Mouse (Mus musculus) mouse trophoblast stem cell (cell line): ENCODE data around the gene Ciart.
"Not testable (repeated sequence)": the region's sequence is repeated elsewhere in the genome, so short reads cannot be mapped to it uniquely, and the experiment has no call there.

Source experiments
- in situ Hi-C, 2 experiments: fragments of 300-500 bp; cut with MseI, MboI; formaldehyde crosslinking; loops; 2 replicates in 1 of 2; 3 replicates in 1 of 2; pipeline ENCODE4 v1.15.1; 2025

Gene Ciart

DNA sequence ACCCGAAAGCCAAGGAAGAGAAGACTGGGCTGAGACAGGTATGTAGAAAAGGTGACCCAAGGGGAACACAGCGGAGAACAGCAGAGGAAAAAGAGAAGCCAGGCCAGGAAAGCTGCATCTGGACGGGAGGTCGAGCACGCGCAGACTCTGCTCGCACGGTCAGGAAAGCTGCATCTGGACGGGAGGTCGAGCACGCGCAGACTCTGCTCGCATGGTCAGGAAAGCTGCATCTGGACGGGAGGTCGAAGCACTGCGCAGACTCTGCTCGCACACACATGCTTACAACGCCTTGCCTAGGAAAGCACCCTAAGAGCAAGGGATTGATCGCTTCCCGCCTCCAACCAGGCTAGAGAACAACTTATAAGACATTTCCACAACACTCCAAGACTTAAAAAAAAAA, 16.5 kb downstream of the Ciart start:
- in situ Hi-C loops: no loop called here

DNA sequence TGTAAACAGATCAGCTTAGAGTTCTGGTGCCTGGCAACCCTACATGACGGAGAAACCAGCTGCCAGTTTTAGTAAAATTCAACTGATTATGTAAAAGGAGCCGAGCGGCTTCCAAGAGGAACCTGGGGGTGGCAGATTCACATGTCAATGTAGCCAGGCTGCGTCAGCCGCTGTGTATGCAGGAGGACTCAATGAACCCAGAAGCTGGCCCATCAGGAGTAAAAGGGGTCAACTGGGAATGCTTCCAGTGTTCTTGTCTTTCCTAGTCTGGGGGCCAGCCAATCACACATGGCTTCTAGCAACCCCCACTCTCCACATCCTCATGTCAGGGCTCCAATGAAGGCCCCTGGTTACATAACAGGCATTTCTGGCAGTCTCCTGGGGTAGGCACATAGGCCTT, 17.0 kb downstream of the Ciart start:
- in situ Hi-C loops: no loop called here

DNA sequence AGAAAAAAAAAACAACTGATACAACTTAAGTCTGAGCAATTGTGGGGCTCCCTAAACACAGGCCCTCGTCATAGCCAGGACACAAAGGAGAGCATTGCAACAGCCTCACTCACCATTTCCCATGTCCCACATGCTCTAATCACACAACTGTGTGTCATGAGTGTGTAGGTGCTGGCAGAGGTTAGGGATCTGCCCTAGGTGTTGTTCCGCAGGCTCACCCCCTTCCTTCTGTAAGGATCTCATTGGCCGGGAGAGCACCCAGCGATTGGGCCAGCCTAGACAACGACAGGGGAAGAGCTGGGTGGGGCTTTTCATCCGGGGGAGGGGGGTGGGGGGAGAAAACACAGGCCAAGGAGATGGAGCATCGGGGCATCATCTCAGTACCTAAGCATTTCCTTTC, 18.5 kb downstream of the Ciart start:
- in situ Hi-C loops: no loop called here

DNA sequence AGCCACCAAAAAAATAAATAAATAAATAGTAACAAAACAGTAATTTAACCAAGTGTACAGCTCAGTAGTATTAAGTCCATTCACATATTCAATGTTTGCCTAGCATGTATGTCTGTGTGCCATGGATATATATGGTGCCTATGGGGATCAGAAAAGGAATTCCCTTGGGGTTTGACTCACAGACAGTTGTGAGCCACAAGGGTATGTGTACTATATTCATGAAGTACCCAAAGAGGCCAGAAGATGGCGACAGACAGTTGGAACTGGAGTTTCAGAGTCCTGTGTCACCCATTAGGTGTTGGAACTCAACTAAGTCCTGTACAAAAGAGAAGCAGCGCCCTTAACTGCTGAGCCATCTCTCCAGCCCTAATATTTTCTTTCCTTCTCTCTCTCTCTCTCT, 20.3 kb downstream of the Ciart start:
- in situ Hi-C loops: no loop called here

DNA sequence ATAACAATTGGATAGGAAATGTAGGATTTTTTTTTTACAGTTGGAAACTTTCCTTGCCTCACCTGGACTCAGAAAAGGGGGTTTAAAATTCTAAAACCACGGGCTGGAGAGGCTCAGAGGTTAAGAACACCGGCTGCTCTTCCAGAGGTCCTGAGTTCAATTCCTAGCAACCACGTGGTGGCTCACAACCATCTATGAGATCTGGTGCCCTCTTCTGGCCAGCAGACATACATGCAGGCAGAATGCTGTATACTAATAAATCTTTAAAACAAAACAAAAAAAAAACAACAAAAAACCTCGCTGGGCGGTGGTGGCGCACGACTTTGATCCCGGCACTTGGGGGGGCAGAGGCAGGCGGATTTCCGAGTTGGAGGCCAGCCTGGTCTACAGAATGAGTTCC, 20.8 kb downstream of the Ciart start:
- in situ Hi-C loops: no loop called here

DNA sequence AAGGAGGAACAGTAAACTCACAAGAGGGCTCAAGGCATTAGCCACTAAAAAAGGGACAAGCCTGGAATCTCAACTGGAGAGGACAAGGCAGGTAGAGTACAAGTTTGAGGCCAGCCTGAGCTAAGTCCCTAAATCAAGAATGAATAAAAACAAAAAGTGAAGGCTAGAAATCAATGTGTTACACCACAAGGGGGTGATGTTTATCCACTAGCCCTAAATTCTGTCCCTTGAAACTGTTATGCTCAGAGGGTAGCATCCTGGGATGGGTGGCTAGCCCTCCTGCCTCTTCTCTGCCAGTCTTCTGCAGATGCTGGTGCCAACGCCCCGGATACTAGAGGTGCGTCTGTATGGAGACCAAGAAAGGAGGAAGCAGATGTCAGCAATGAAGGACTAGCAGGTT, 21.7 kb downstream of the Ciart start:
- in situ Hi-C loops: no loop called here

DNA sequence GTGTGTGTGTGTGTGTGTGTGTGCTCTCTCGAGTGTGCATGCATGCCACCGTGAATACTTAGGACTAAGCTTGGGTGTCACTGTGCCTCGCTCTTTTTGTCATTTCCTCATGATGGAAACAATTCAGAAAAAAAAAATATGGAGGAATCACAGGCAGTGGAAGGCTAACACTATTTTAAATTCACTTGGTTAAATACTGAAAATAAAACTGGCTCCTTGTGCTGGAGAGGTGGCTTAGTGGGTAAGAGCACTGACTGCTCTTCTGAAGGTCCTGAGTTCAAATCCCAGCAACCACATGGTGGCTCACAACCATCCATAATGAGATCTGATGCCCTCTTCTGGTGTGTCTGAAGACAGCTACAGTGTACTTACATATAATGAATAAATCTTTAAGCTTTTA, 23.8 kb downstream of the Ciart start:
- in situ Hi-C loops: not testable (repeated sequence)

DNA sequence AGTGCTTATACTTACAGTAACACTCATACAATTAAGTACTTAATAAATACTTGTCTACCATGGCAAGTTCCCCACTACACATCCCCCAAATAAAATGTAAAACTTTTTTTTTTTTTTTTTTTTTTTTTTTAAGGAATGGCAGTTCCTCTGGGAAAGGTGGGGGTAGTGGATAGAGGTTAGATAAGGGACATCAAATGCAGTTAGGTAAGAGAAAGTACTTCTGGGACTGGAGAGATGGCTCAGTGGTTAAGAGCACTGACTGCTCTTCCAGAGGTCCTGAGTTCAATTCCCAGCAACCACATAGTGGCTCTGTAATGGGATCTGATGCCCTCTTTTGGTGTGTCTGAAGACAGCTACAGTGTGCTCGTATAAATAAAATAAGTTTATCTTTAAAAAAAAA, 25.0 kb downstream of the Ciart start:
- in situ Hi-C loops: not testable (repeated sequence)

DNA sequence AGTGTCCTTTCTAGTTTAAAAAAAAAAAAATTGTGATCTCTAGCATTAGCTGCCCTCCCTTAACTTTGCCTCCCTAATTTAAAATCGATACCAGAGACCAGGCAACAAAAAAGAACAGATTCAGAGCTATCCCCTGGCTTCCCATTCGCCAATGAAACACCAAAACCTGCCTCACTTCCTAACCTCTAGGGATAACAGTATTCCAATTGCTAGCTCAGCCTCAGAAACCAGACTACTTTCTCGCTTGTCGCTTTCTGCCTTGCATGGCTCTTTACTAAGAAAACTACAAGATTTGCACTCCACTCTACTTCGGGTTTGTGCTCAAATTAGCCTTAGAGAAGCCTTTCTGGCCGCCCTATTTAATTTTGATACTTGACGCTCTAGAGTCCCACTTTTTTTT, 25.9 kb downstream of the Ciart start:
- in situ Hi-C loops: no loop called here

DNA sequence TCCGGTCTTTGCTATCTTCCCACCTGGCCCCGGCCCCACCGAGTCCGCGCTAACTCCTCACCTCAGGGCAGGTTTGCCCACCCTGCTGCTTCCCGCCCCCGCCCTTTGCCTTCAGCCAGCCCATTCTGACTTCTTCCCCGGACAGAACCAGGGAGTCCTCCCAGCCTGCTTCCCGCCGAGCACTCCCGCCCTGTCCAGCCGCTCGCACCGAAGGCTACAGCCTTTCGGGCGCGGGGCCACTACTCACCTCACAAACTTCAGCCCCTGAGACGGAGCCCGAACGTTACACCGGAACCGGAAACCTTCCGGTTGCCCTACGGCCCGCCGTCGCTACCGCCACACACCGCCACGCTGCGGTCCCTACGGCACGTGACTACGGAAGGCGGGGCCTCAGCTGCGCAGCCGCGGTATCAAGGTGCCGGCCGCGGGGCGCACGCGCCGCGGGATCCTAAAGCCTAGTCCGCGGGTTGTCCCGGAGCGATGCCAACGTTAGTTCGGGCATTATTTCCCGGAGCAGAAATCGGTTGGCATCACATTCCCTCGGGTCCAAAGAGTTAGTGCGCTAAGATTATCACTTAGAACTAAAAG, 26.5 kb downstream of the Ciart start, which contains the start of gene Prpf3:
TSS of gene Prpf3 (minus strand) at position 384 of the 588 bp plus-strand sequence.
- in situ Hi-C loops: no loop called here

DNA sequence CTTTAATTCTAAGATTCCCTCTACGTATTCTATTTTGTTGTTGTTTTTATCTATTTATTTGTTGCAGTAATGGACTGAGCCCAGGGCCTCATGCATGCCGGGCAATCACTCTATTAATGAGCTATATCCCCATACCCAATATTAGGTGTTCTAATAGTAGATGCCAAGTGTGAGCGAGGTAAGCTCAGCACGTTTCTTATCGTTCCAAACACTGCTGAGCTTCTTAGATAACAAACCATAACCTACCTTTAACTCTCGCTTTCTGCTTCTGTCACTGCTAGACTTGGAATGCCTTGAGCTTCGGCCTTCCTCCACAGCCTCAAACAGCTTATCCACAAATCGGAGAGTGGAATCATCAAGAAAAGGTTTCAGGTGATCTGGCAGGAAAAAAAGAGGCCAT, 30.7 kb downstream of the Ciart start:
- in situ Hi-C loops: no loop called here

DNA sequence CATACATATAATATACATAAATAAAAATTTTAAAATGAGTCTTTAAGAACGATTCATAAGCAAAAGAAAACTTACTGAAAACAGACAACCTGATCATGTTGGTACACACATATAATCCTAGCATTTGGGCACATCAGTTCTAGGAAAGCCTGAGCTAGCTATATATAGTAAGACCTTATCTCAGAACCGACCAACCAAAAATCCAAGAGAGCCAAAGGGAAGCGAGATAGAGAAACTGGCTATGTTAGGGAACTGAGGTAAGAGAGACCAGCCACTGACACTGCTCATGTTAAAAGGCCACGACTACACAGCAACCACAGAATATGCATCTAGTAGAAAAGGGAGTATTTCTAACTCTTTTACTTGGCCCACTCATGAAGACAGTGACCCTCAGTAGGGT, 31.4 kb downstream of the Ciart start:
- in situ Hi-C loops: no loop called here

DNA sequence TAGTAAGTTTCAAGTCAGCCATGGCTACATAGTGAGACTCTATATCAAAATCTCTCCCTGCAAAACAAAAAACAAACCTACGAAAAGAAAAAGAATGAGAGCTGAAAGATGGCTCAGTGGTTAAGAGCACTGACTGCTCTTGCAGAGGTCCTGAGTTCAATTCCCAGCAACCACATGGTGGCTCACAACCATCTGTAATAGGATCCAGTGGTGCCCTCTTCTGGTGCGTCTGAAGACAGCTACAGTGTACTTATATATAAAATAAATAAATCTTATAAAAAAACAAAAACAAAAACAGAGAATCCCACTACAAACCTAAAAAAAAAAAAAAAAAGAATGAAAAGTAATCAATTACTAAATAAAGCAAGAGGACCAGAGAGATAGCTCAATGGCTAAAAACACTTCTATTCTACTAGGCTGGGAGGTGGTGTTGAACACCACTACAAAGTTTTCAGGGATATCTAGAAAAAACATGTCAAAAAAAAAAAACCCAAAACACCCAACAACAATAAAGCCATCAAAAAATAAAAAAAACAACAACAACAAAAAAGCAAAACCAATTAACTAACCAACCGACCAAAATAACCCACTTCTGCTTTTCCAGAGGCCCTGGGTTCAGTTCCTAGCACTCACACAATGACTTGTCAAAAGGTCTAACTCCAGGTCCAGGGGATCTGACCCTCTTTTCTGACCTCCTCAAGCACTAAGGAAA, 39.4 kb downstream of the Ciart start:
- in situ Hi-C loops: no loop called here

DNA sequence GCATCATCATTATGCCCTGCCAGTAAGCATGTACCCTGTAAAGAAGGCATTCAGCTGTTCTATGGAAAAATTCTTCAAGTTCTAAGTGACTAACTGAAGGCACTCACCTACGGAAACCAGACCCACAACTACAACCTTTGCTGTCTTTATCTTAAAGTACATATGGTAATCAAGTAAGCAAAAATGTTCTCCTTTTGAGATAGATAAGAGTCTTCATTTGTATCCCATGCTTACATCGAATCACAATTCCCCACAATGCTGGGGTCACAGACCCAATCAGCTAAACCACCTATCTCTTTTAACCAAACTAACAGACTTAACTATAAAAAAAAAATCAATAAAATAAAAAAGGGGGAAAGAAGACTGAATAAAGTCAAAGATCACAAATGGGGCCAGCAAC, 42.8 kb downstream of the Ciart start:
- in situ Hi-C loops: no loop called here

DNA sequence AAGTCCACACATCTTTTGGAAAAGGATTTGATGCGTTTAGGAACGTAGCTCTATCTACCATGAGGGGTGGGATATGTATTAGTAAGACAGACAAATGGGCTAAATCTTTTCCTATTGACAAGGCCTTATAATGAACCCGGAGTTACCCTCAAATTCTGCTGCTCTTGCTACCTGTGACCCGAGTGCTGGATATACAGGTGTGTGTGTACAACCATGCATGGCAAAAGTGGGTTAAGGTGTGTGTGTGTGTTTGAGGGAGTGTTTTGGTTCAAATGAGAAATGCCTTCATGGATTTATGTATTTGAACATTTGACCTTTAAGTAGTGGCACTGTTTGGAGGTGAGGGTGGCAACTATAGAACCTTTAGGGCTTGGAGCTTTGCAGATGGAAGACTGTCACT, 53.0 kb downstream of the Ciart start:
- in situ Hi-C loops: no loop called here
